Mouse (Mus musculus): Measurements from ENCODE around the gene Kif1bp.
"Not testable (repeated sequence)": the region's sequence is repeated elsewhere in the genome, so short reads cannot be mapped to it uniquely, and the experiment has no call there.

Gene Kif1bp

DNA sequence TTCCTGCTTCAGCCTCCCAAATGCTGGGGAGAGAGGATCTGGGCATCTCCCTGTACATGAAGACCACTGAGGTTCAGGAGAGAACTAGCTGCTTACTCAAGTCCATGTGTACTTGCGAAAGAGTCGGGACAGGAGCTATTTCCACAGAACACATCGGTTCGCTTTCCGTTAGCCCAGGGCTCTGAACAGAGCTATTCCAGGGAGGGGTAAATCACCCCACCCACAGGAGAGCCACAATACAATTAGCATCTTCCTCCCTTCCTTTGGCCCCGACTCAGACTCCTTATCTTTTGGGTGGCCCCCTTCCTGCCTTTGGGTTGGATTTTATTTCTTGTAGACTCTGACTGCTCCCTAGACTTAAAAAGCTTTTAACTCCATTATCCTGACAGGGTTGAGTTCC lies 60.7 kb downstream of the Kif1bp start:
- in situ Hi-C loops (cut with MboI; ENCODE audit: low sequenced_read_pairs), result no loop called here

DNA sequence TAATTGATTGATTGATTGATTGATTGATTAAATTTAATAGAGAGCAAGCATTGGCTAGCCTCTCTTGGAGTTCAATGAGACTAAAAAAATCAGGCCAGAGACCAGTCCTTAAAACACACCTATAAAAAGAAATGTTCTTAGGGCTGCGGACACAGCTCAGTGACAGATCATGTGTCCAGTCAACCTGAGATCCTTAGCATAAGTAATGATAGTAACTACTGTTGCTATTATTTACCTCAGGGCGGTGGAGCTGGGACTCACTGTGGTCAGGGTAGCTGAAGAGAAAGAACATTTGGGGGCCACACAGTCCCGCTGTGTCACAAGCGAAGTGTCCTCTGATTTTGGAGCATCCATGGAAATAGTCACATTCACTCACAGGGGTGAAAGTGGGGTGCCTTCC lies 65.4 kb downstream of the Kif1bp start:
- in situ Hi-C loops (cut with MboI; ENCODE audit: low sequenced_read_pairs), result no loop called here

DNA sequence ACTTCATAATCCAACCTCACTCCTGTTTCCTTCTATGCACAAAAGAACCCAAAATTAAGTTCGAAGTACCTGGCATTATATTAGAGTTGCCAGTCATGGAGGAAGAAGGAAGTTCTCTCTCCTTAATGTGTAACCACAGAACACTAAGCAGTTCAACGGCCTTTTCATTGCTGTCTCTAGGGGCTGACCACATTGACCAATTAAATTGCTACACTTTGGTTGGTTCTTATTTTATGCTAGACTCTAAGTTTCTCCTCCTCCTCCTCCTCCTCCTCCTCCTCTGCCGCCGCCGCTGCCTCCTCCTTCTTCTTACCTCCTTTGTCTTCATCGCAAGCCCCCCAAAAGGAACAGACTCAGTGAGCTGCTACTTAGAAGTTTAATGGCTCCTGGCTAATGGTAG lies 66.7 kb downstream of the Kif1bp start:
- in situ Hi-C loops (cut with MboI; ENCODE audit: low sequenced_read_pairs), result no loop called here

DNA sequence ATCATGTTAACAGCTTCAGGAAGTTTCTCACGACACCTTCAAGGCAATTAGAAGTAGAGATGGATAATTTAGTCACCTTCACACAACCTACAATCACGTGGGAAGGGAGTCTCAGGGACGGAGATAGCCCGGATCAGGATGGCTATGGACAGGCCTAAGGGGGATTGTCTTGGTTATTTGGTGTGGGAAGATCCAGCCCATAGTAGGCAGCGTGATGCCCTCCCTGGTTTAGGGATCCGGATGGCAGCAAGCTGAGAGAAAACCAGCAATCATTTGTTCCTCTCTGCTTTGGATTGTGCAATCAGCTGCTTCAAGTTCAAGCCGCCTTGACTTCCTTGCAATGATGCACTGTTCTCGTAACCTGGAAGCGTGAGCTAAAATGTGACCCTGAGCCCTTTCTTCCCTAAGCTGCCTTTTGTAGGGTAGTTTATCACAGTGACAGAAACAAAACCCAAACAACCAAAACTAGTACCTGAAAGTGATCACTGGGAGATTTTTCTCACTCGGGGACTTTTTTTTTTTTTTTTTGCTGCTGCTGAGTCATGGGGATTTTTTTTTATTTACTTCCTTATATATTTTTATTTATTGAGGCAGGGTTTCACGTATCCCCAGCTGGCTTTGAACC lies 69.1 kb downstream of the Kif1bp start:
- in situ Hi-C loops (cut with MboI; ENCODE audit: low sequenced_read_pairs), result no loop called here

DNA sequence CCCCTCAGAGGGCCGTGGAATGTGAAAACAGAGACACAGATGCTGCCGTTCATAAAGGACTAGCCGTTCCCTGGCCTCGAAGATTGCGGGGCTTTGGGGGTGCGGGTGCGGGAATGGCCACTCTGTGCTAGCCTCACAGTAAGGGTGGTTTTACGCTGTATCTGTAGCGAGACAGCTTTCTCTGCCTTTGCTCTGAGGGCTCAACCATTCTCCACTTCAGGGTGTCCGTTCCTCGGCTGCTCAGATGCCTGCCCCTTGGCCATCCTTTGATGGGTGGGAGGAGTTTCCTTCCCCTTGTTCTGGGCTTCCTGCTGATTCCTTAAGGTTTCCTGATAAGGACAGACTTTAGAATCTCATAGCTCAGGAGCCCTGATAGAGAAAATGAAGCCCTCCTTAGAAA lies 69.8 kb downstream of the Kif1bp start:
- in situ Hi-C loops (cut with MboI; ENCODE audit: low sequenced_read_pairs), result no loop called here

DNA sequence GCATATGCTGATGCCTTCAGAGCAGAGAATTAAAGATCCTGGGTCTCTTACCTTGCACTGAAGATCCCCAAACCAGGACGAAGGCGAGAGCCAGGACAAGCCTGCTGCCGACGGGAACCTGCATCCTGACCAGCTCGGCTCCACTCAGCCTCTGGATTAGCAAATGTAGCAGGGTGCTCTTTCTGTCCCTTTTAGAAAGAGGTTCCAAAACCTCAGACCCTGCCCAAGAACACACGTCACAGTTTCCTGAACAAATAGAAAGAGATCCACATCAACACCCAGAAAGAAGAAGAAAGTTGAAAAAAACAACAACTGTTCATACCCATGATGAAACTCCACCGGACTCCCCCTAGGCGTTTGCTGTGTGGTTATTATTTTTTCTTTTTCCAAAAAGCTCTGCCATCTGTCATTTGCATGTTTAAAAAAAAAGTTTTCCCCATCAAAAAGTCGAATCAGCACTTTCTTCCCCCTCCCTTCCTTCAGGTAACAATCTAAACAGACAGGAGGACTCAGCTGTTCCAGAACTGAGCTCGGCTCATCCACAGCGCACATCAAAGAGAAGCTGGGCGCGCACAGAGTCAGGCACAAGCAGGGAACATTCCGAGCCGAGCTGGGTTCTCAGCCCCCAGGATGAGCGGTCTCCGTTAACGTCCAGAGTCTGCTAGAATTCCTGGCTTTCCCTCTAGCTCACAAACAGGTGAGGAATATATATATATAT lies 70.5 kb downstream of the Kif1bp start:
- in situ Hi-C loops (cut with MboI; ENCODE audit: low sequenced_read_pairs), result no loop called here

DNA sequence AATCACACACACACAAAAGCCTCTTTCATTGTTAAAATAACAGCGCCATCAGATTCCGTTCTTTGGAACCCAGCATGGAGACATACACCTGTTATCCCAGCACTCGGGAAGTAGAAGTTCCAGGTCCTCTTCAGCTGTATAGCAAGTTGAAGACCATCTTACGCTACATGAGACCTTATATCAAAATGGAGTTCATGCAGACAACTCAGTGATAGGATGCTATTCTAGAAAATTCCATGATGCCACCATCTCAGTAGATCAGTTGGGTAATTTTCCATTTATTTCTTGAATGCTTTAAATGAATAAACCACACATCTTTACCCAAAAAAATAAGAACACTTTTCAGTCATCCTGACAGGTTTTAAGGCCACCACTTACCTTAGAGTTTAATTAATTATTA lies 71.2 kb downstream of the Kif1bp start:
- in situ Hi-C loops (cut with MboI; ENCODE audit: low sequenced_read_pairs), result no loop called here

DNA sequence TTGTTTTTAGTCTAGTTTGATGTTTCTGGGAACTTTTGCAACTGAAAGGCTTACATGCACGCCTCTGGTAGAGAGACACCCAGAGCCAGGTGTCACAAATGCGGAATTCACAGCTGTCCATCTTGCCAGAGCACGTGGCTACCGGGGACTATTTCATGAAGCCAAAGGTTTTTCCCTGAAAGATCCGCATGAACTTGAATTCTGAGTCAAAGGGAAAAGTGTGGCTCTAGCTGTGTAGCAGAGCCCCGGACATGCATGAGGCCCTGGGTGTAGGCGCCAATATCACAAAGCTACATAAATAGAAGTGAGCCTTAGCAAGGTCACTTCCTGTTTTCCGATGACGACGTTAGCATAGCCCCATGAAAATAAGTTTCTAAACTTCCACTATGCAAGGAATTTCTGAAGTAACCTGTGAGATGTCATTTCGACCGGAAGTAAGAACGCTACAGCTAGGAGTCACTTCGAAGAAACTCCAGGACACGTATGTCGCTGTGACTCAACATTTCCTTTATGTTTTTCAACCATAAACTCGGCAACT lies 72.2 kb downstream of the Kif1bp start:
- in situ Hi-C loops (cut with MboI; ENCODE audit: low sequenced_read_pairs), result no loop called here

DNA sequence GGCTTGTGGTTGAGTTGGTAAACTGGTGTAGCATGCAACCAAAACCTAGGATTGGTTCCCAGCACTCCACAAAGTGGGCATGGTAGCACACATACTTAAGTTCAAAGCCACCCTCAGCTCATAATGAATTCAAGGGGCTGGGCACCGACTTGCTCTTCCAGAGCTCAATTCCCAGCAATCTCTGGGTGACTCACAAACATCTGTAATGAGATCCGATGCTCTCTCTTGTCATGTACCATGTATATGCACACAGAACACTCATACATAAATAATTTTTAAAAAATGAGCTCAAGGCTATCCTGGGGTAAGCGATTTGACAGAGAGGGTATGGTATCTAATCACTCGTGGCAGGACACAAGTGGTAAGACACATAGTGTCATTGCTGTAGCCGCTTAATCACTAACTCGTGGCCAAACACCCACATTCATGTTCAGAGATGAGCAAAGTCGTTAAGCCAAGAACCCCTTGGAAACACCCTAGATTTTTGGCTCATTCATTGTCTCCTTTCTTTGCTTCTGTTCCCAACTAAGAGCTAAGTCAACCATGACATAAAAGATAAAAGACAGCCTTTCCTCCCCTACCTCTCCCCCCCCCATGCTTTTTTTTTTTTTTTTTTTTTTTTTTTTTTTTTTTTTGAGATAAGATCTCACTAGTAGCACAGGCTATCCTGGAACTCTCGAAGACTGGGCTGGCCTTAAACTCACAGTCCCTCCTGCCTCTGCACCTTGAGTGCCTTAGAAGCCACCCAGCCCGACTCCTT lies 72.9 kb downstream of the Kif1bp start:
- in situ Hi-C loops (cut with MboI; ENCODE audit: low sequenced_read_pairs), result no loop called here

DNA sequence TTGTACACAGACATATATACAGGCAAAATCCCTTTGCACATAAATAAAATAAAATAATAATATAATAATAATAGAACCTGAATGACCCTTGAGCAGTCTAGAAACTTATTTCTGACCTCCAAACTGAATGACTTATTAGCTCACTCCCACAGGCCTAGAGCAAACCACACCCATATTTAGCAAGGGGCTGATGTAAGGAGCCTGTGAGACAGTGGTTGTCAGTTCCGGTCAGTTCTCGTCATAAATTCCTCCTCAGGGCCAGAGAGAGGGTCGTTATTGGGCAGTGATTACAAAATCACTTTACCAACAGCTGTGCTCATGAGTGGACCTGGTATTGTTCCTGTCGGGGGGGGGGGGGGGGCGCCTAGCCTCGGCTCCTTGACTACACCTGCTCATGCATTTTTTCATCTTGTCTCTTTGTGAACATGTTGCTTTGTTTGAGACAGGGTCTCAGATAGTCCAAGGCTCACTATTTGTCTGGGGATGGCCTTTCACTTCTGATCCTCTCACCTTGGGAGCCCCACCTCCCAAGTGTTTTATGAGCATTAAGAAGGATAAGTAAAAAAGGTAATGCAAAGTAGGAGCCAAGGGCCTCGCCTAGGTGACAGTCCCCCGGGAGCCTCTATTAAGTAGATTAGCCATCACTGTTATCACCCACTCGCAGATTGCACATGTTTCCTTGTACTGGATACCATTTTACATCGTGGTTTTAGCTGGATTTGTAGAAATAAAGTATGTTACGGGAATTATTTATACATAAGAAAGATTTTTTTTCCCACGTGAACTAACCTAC lies 74.2 kb downstream of the Kif1bp start:
- in situ Hi-C loops (cut with MboI; ENCODE audit: low sequenced_read_pairs), result loop anchor here (5.0 kb wide), 1 partner anchor 43 kb away; no protein-coding TSS in a partner anchor

DNA sequence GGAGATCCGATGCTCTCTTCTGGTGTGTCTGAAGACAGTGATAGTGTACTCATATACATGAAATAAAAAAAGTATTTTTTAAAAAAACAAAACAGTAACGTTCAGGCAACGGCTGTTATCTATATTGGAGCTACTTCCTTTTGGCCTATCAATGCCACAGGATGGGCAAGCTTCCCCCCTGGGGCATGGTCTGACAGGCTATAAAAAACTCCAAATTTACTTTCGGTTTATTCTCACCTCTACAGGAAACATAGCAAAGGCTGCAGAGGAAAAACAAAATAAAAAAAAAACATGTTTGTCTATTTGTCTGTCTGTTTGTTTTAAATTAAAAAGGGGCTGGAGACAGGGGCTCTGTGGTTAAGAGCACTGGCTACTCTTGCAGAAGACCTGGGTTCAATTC lies 74.9 kb downstream of the Kif1bp start:
- in situ Hi-C loops (cut with MboI; ENCODE audit: low sequenced_read_pairs), result loop anchor here (5.0 kb wide), 1 partner anchor 44 kb away; no protein-coding TSS in a partner anchor

DNA sequence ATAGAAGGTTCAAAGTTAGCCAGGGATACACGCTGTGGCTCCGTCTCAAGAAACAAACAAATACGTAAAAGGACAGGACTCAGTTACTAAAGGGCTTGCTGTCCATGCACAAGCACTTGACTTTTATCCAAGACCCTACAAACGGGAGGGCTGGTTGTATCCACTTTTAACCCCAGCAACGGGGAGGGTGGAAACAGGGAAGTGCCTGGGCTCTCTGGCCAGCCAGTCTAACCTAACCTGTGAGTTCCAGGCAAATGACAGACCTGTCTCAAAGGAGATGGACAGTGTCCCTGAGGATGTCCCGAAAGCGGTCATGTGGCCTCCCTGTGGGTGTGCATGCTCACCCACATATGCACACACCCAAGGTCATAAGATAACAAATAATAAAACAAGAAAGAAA lies 76.3 kb downstream of the Kif1bp start:
- in situ Hi-C loops (cut with MboI; ENCODE audit: low sequenced_read_pairs), result loop anchor here (5.0 kb wide), 1 partner anchor 45 kb away; no protein-coding TSS in a partner anchor

DNA sequence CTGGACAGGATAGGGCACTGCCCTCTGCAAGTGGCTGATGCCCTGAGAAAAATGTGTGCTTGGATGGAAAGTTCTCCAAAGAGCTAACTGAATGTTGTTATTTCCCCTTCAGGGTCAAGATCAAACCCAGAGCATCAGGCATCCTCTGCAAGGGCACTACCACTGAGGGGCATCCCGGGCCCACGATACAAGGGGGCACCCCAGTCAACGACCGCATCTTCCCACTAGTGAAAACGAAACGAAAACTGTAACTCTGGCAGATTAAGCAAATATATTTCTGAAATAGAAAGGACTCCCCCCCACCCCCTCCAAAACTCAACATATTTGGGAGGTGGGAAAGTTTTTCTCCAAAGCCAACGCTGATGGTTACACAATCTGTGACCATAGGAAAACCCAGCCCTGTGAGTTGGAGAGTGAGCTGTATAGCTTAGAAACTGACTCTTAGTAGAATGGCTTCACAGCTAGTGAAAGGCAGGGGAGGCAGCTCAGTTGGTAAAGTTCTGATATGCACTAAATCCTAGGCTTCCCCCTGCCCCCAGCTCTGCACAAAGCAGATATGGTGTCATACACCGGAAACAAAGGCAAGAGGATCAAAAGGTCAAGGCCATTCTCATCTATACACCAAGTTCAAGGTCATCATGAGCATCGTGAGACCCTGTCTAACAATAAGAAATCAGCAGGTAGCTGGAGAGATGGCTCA lies 77.2 kb downstream of the Kif1bp start:
- in situ Hi-C loops (cut with MboI; ENCODE audit: low sequenced_read_pairs), result loop anchor here (5.0 kb wide), 1 partner anchor 46 kb away; no protein-coding TSS in a partner anchor

DNA sequence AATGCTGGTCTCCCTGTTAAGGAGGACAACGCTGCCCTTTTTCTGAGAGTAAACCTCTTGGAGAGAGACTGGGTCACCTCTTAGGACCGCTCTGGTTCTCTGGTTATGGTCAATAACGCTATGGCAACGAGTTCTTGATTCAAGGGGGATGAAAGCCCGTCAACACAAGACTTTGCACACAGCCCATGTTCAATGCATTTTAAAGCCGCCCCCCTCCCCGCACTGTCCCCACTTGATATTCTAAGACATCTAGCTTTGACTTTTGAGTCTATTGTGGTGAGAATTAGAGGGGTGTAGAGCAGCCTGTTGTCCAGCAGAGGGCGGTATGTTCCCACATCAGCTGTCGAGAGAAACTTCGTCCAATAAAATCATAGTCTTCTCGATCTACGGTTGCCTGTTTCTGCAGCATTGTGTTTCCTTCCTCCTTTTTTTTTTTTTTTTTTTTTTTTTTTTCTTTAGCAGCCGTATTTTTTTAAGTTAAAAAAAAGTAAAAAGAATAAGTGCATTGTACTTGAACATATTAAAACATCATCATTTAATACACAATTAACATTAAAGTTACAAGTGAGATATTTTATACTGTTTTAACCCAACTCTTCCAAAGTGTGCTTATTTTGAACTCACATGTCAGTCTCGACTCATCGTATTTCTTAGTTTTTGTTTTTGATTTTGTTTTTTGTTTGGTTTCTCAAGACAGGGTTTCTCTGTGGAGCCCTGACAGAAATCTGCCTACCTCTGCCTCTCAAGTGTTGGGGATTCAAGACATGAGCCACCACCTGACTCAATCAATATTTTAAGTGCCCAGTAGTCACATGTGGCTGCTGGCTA lies 78.0 kb downstream of the Kif1bp start:
- in situ Hi-C loops (cut with MboI; ENCODE audit: low sequenced_read_pairs), result loop anchor here (5.0 kb wide), 1 partner anchor 47 kb away; no protein-coding TSS in a partner anchor

DNA sequence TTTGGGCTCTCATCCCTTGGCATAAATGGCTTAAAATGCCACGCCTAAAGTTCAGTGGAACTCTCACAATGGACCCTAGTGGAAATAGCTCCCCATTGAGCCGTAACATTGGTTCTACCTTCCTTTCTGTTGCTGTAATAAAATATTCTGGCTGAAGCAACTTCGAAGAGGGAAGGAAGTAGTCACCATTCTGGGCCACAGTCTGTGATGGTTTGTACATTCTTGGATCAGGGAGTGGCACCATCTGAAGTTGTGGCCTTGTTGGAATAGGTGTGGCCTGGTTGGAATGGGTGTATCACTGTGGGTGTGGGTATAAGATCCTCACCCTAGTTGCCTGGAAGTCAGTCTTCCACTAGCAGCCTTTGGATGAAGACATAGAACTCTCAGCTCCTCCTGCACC lies 86.6 kb downstream of the Kif1bp start:
- in situ Hi-C loops (cut with MboI; ENCODE audit: low sequenced_read_pairs), result not testable (repeated sequence)

Measured in CH12F3 (cell line).